Mouse (Mus musculus) midbrain, embryonic 11.5 days (tissue): ENCODE data around the gene Yrdc. TPM values are rescaled to one million over a fixed set of nuclear protein-coding genes. Genes with fewer than 3 reads are reported as not detected.

Experiments
- ATAC-seq: fragments of 200-750 bp; cut with Nextera tagmentation; 2 replicates; pipeline ENCODE4 v1.8.0; 2017; ENCODE audit warnings: moderate TSS enrichment, moderate library complexity; ENCODE audit not compliant: low FRiP score
- DNase-seq: peaks from one replicate; pipeline ENCODE4 v3.0.0; 2015; ENCODE audit warnings: low spot score; ENCODE audit errors: missing footprints
- H3K27ac ChIP-seq: fragments of 300-500 bp; sonication (generic); 2 replicates; pipeline ENCODE4 v1.5.1; 2014; ENCODE audit warnings: low read depth, low read length
- H3K27me3 ChIP-seq: fragments of 300-500 bp; sonication (generic); 2 replicates; pipeline ENCODE4 v1.6.1; 2014; ENCODE audit warnings: mild to moderate bottlenecking, low read length, moderate library complexity, mixed read lengths; ENCODE audit not compliant: control insufficient read depth, insufficient read depth
- H3K36me3 ChIP-seq: fragments of 300-500 bp; sonication (generic); 2 replicates; pipeline ENCODE4 v1.6.1; 2014; ENCODE audit warnings: mild to moderate bottlenecking, low read length, moderate library complexity, mixed read lengths; ENCODE audit not compliant: control insufficient read depth, insufficient read depth
- H3K4me1 ChIP-seq: fragments of 300-500 bp; sonication (generic); 2 replicates; pipeline ENCODE4 v1.6.1; 2014; ENCODE audit warnings: low read length; ENCODE audit not compliant: control insufficient read depth, insufficient read depth
- H3K4me2 ChIP-seq: fragments of 300-500 bp; sonication (generic); 2 replicates; pipeline ENCODE4 v1.6.1; 2014; ENCODE audit warnings: mild to moderate bottlenecking, moderate library complexity
- H3K4me3 ChIP-seq: fragments of 300-500 bp; sonication (generic); 2 replicates; pipeline ENCODE4 v1.5.1; 2014; ENCODE audit warnings: low read depth, low read length
- H3K9ac ChIP-seq: fragments of 300-500 bp; sonication (generic); 2 replicates; pipeline ENCODE4 v1.6.1; 2014; ENCODE audit warnings: low read length
- H3K9me3 ChIP-seq: fragments of 300-500 bp; sonication (generic); 2 replicates; pipeline ENCODE4 v1.6.1; 2016; ENCODE audit warnings: low read length; ENCODE audit not compliant: control insufficient read depth
- WGBS: fragments of 180-500 bp; shearing (Covaris S2); extraction: QIAGEN DNeasy Blood & Tissue Kit; methylation state at CpG from one replicate; pipeline ENCODE4 v1.1.7; 2014; 5-methylcytosine and 5-hydroxymethylcytosine counted together
- polyA plus RNA-seq: library from polyadenylated mRNA; unstranded; fragments of >200 nt; fragmentation: Nextera tagmentation; extraction: Ambion mirVana; gene quantifications from 2 replicates; pipeline ENCODE4 v1.2.1, GENCODE M21; 2014

The Yrdc gene
- 43.0 and 47.9 TPM in 2 replicates for polyA plus RNA-seq

DNA sequence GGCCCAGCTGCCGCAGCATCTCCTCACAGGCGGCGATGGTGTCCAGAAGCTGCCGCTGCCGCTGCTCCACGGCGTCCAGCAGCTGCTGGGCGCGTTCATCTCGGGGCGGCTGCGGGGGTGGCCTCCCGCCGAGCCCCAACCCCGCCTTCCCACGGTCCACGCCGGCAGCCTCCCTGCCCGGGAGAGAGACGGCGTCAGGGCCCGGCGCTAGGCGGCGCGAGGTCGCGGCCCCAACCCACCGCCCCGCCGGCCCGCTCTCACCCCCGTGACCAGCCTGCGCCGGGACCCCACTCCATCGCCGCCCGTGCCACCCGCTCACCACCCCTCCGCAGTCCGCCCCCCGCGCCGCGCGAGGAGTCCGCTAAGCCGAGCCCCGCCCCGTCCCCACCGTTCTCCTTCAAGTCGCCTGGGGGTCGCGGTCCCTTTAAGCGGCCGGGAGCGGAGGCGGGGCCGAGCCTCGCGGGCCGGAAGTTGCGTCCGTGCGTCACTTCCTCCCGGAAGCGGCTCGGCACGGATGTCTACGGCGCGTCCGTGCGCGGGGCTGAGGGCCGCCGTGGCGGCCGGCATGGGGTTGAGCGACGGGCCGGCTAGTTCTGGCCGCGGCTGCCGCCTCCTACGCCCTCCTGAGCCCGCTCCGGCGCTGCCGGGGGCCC lies at the start of gene Yrdc:
Gene Yrdc (plus strand): TSS at position 419 of the 653 bp plus-strand sequence.
- DNase-seq (peak; percentile 99), ATAC-seq (peak; percentile 93)
- Histone ChIP-seq H3K4me3 (peak within 1 kb of the TSS; percentile 99), H3K36me3 (peaks cover 7% of the 10 kb centered on the region), H3K27me3 (no peaks in the 10 kb centered on the region), H3K4me2 (peak within 1 kb of the TSS; percentile 55), H3K4me1 (peaks cover 15% of the 10 kb centered on the region), H3K27ac (peak within 1 kb of the TSS; percentile 80), H3K9me3 (no peaks in the 10 kb centered on the region), H3K9ac (peak within 1 kb of the TSS; percentile 63)
- under 1% methylated on average over 55 of the region's 90 CpGs for WGBS

- Histone ChIP-seq H3K27me3 (no peaks in the 10 kb centered on the region), H3K9ac (peak within 1 kb of the TSS; percentile 98), H3K4me1 (peaks cover 12% of the 10 kb centered on the region), H3K27ac (peak within 1 kb of the TSS; percentile 94), H3K36me3 (peaks cover 3% of the 10 kb centered on the region; the same call in 1 of the 2 replicates), H3K4me3 (peak within 1 kb of the TSS; percentile 85), H3K9me3 (no peaks in the 10 kb centered on the region), H3K4me2 (peak within 1 kb of the TSS; percentile 72)
- ATAC-seq (peak; percentile 75), DNase-seq (peak; percentile 98)
- WGBS = 3% methylated on average over 21 of the region's 21 CpGs
Measured at GRCm38 (mm10) chr4:124801552-124802308, 48.7 kb upstream of the Yrdc start, which contains the start of gene Mtf1. Gene Mtf1 (plus strand): TSS chr4:124802104.

DNA sequence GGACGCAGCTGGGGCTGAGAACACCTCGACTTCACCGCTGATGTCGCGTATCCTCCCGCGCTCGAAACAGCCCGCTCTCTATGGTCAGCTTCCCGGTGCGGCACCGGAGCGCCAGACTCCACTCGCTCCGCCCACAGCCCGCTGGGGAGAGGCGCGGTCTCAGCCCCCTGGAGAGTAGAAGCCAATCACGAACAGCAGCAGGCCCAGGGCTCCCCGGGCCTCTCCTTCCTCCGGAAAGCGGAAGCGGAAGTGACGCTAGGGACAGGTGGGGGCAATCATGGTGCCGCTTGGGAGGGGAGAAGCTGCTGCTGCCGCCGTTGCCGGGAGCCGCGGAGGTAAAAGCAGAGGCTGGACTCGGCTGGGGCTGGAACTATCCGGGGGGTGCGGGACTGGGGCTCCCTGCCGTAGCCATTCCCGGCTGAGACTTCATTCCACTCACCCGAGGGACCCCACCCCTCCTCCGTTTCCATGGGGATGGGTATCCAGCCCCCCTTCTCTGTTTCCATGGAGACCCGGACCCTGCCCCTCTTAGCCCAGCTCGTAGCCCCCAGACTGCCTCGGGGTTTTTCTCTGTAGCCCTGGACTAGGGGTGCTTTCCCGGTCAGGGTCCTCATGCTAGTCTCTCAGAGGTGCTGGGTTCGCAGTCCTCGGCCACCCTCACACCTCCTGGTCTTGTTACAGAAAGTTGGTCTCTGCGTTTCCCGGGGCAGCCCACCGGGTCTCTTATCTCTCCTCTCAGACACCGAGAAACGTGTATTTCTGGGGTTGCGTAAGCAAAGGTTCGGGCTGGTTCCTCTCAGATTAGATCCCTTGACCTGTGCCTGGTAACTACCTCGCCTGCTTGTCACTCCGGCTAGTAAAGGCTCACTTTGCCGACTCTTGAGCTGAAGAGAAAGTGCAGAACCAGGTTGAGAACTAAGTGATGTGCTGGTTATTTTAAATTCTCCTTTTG lies 47.9 kb upstream of the Yrdc start:
- ATAC-seq (peak; percentile 99), DNase-seq (peak; percentile 100)
- Histone ChIP-seq H3K9ac (peak overlapping the region; percentile 98), H3K27ac (peak overlapping the region; percentile 94), H3K9me3 (no peaks in the 10 kb centered on the region), H3K4me2 (peak overlapping the region; percentile 72), H3K36me3 (peaks cover 3% of the 10 kb centered on the region; the same call in 1 of the 2 replicates), H3K4me3 (peak overlapping the region; percentile 85), H3K4me1 (peaks cover 12% of the 10 kb centered on the region), H3K27me3 (no peaks in the 10 kb centered on the region)
- 1% methylated on average over 48 of the region's 53 CpGs for WGBS

GRCm38 (mm10) chr4:124803406-124803805 lies 47.1 kb upstream of the Yrdc start:
- Histone ChIP-seq H3K36me3 (peaks cover 3% of the 10 kb centered on the region; the same call in 1 of the 2 replicates), H3K9me3 (no peaks in the 10 kb centered on the region), H3K4me3 (peak overlapping the region; percentile 85), H3K4me2 (peak overlapping the region; percentile 72), H3K27me3 (no peaks in the 10 kb centered on the region), H3K27ac (no peak overlapping the region), H3K9ac (peak overlapping the region; percentile 98; the same call in 1 of the 2 replicates), H3K4me1 (peaks cover 12% of the 10 kb centered on the region)
- WGBS = 78% methylated on average over 6 of the region's 6 CpGs
- DNase-seq (no peak), ATAC-seq (no peak)

GRCm38 (mm10) chr4:124808511-124808910 lies 42.0 kb upstream of the Yrdc start:
- Histone ChIP-seq H3K27me3 (no peaks in the 10 kb centered on the region), H3K4me1 (peaks cover 6% of the 10 kb centered on the region), H3K9me3 (no peaks in the 10 kb centered on the region), H3K4me3 (no peak overlapping the region), H3K4me2 (no peak overlapping the region), H3K36me3 (peaks cover 3% of the 10 kb centered on the region; the same call in 1 of the 2 replicates), H3K9ac (no peak overlapping the region), H3K27ac (no peak overlapping the region)
- ATAC-seq = no peak
- DNase-seq = no peak
- 93% methylated on average over 5 of the region's 5 CpGs for WGBS

GRCm38 (mm10) chr4:124809136-124809883 lies 41.2 kb upstream of the Yrdc start:
- Histone ChIP-seq H3K4me3 (no peak overlapping the region), H3K36me3 (peaks cover 3% of the 10 kb centered on the region; the same call in 1 of the 2 replicates), H3K27me3 (no peaks in the 10 kb centered on the region), H3K9ac (no peak overlapping the region), H3K9me3 (no peaks in the 10 kb centered on the region), H3K4me2 (no peak overlapping the region), H3K4me1 (peaks cover 3% of the 10 kb centered on the region), H3K27ac (no peak overlapping the region)
- DNase-seq = no peak
- WGBS = 90% methylated on average over 9 of the region's 9 CpGs
- no peak for ATAC-seq

GRCm38 (mm10) chr4:124810056-124810455 lies 40.4 kb upstream of the Yrdc start:
- no peak overlapping the region for H3K27ac ChIP-seq

DNA sequence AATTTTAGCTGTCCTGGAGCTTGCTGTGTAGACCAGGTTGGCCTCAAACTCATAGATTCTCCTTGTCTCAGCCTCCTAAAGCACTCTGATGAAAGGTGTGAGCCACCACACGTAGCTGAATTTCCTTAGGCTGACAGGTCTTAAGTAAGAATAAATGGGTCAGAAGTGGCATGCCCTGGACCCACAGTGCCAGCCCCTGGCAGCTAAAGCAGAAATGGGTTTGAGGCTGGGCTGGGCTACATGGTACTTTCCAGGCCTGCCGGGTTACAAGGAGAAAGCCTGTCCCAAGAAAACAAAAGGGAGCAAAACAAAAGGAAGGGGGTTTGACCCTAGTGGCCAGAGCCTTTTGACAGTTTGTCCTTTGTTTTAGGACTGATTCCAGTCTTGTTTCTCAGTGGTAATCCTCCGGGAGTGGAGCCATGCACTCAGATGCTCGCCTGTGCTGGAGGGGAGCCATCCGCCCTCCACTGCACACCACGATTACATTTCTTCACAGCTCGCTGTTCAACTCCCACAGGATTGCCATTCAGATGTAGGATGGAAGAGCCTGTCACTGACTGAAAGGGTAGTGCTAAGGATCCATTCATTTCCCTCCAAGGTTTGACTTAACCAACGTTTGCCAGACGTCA lies 39.0 kb upstream of the Yrdc start:
- Histone ChIP-seq H3K27ac (no peak overlapping the region), H3K9me3 (no peaks in the 10 kb centered on the region), H3K4me1 (peaks cover 3% of the 10 kb centered on the region), H3K36me3 (no peaks in the 10 kb centered on the region), H3K4me3 (no peak overlapping the region), H3K4me2 (no peak overlapping the region), H3K9ac (no peak overlapping the region), H3K27me3 (no peaks in the 10 kb centered on the region)
- 16% methylated on average over 9 of the region's 9 CpGs for WGBS
- ATAC-seq = no peak
- DNase-seq = no peak

More at GRCm38 (mm10) chr4:124810056-124810455, 40.4 kb upstream of the Yrdc start:
- no peak overlapping the region for H3K4me3 ChIP-seq
- H3K36me3 ChIP-seq = peaks cover 3% of the 10 kb centered on the region; the same call in 1 of the 2 replicates
- no peak for DNase-seq
- H3K9ac ChIP-seq = no peak overlapping the region; the same call in 1 of the 2 replicates
- peaks cover 3% of the 10 kb centered on the region for H3K4me1 ChIP-seq
- no peaks in the 10 kb centered on the region for H3K27me3 ChIP-seq
- no peak for ATAC-seq
- H3K4me2 ChIP-seq = no peak overlapping the region
- WGBS = 89% methylated on average over 7 of the region's 7 CpGs
- H3K9me3 ChIP-seq = no peaks in the 10 kb centered on the region
